Mouse (Mus musculus): ENCODE results near the gene Npr1.

The Npr1 gene

GRCm38 (mm10) chr3:90437131-90437530 is 28.5 kb downstream of the Npr1 start:
- DNase-seq (ENCODE audit: low spot score in 2 of 2): no peak

- no peak for DNase-seq (ENCODE audit: low spot score in 2 of 2)
These were observed 31.5 kb downstream of the Npr1 start for GRCm38 (mm10) chr3:90434073-90434730.

GRCm38 (mm10) chr3:90433381-90434020 is 32.2 kb downstream of the Npr1 start, which contains the start of gene Ints3:
Gene Ints3 (minus strand): TSS chr3:90433622.
- peak; percentile 100 for DNase-seq (ENCODE audit: low spot score in 2 of 2)

- peak; percentile 48 to 50 for DNase-seq (ENCODE audit: low spot score in 2 of 2)
These were observed 32.9 kb downstream of the Npr1 start for GRCm38 (mm10) chr3:90432811-90433219.

- DNase-seq (ENCODE audit: low spot score in 2 of 2): no peak
These were observed 33.3 kb downstream of the Npr1 start for GRCm38 (mm10) chr3:90432348-90432747.

GRCm38 (mm10) chr3:90429576-90429975 is 36.1 kb downstream of the Npr1 start:
- DNase-seq (ENCODE audit: low spot score in 2 of 2): no peak

GRCm38 (mm10) chr3:90428186-90428585 is 37.5 kb downstream of the Npr1 start:
- peak in 1 of 2 experiments; percentile 22 for DNase-seq (ENCODE audit: low spot score in 2 of 2)

GRCm38 (mm10) chr3:90427574-90427973 is 38.1 kb downstream of the Npr1 start:
- DNase-seq (ENCODE audit: low spot score in 2 of 2): no peak

- DNase-seq (ENCODE audit: low spot score in 2 of 2): no peak
These were observed 40.2 kb downstream of the Npr1 start for GRCm38 (mm10) chr3:90425499-90425898.

GRCm38 (mm10) chr3:90423549-90423948 is 42.1 kb downstream of the Npr1 start:
- no peak for DNase-seq (ENCODE audit: low spot score in 2 of 2)

GRCm38 (mm10) chr3:90420696-90421095 is 45.0 kb downstream of the Npr1 start:
- no peak for DNase-seq (ENCODE audit: low spot score in 2 of 2)

- no peak for DNase-seq (ENCODE audit: low spot score in 2 of 2)
These were observed 52.7 kb downstream of the Npr1 start for GRCm38 (mm10) chr3:90413011-90413396.

- peak; percentile 65 to 74 for DNase-seq (ENCODE audit: low spot score in 2 of 2)
These were observed 53.2 kb downstream of the Npr1 start for GRCm38 (mm10) chr3:90412312-90413010.

GRCm38 (mm10) chr3:90408721-90409120 is 56.9 kb downstream of the Npr1 start:
- DNase-seq (ENCODE audit: low spot score in 2 of 2): no peak

- DNase-seq (ENCODE audit: low spot score in 2 of 2): no peak
These were observed 59.3 kb downstream of the Npr1 start for GRCm38 (mm10) chr3:90406414-90406813.

- DNase-seq (ENCODE audit: low spot score in 2 of 2): no peak
These were observed 61.1 kb downstream of the Npr1 start for GRCm38 (mm10) chr3:90404609-90405008.

GRCm38 (mm10) chr3:90404121-90404520 is 61.5 kb downstream of the Npr1 start:
- DNase-seq (ENCODE audit: low spot score in 2 of 2): no peak

- DNase-seq (ENCODE audit: low spot score in 2 of 2): no peak
These were observed 64.7 kb downstream of the Npr1 start for GRCm38 (mm10) chr3:90400993-90401392.

Measured in urinary bladder, postnatal 36 days (tissue).